Mouse (Mus musculus): ENCODE measurements around the gene Pa2g4. TPM values are rescaled to one million over a fixed set of nuclear protein-coding genes. Genes with fewer than 3 reads are reported as not detected.

Gene Pa2g4
- polyA plus RNA-seq, 1 experiment from 2014 or later = 248 TPM

GRCm38 (mm10) chr10:128538340-128538870, 27.4 kb downstream of the Pa2g4 start:
- Histone ChIP-seq H3K4me1 (replicated peaks; ENCODE audit: control insufficient read depth, insufficient read depth, low read length) (0 out of 2 replicates have a peak, but pooled peaks cover 4% of the 10 kb centered on the region), H3K4me3 (ENCODE audit: low read depth, low read length) (no peak overlapping the region), H3K9ac (ENCODE audit: low read length) (no peak overlapping the region), H3K27me3 (replicated peaks; ENCODE audit: control insufficient read depth, insufficient read depth, low read length) (no peaks in the 10 kb centered on the region), H3K9me3 (ENCODE audit: control insufficient read depth, low read length) (no peaks in the 10 kb centered on the region), H3K4me2 (ENCODE audit: low read length) (no peak overlapping the region), H3K36me3 (ENCODE audit: control insufficient read depth, insufficient read depth, low read length) (peaks cover 13% of the 10 kb centered on the region), H3K27ac (ENCODE audit: low read depth) (no peak overlapping the region)
- 90% methylated on average over 1 of the region's 1 CpGs for WGBS
- DNase-seq (ENCODE audit: low spot score) = no peak
- no peak for ATAC-seq (replicated peaks; ENCODE audit: low FRiP score, low TSS enrichment, low read depth)

GRCm38 (mm10) chr10:128536266-128536940, 29.4 kb downstream of the Pa2g4 start:
- DNase-seq (ENCODE audit: low spot score) = peak; percentile 90
- Histone ChIP-seq H3K36me3 (ENCODE audit: control insufficient read depth, insufficient read depth, low read length) (no peaks in the 10 kb centered on the region), H3K27ac (ENCODE audit: low read depth) (peak overlapping the region; percentile 43), H3K4me2 (ENCODE audit: low read length) (peak overlapping the region; percentile 44), H3K9ac (ENCODE audit: low read length) (no peak overlapping the region), H3K4me3 (ENCODE audit: low read depth, low read length) (peak overlapping the region; percentile 21), H3K27me3 (replicated peaks; ENCODE audit: control insufficient read depth, insufficient read depth, low read length) (no peaks in the 10 kb centered on the region), H3K4me1 (replicated peaks; ENCODE audit: control insufficient read depth, insufficient read depth, low read length) (0 out of 2 replicates have a peak, but pooled peaks cover 4% of the 10 kb centered on the region), H3K9me3 (ENCODE audit: control insufficient read depth, low read length) (no peaks in the 10 kb centered on the region)
- ATAC-seq (replicated peaks; ENCODE audit: low FRiP score, low TSS enrichment, low read depth) = peak; percentile 88
- 14% methylated on average over 18 of the region's 18 CpGs for WGBS

GRCm38 (mm10) chr10:128535624-128536265, 30.0 kb downstream of the Pa2g4 start:
- Histone ChIP-seq H3K4me2 (ENCODE audit: low read length) (peak overlapping the region; percentile 44), H3K9ac (ENCODE audit: low read length) (no peak overlapping the region), H3K4me1 (replicated peaks; ENCODE audit: control insufficient read depth, insufficient read depth, low read length) (0 out of 2 replicates have a peak, but pooled peaks cover 4% of the 10 kb centered on the region), H3K36me3 (ENCODE audit: control insufficient read depth, insufficient read depth, low read length) (no peaks in the 10 kb centered on the region), H3K27me3 (replicated peaks; ENCODE audit: control insufficient read depth, insufficient read depth, low read length) (no peaks in the 10 kb centered on the region), H3K9me3 (ENCODE audit: control insufficient read depth, low read length) (no peaks in the 10 kb centered on the region), H3K27ac (ENCODE audit: low read depth) (peak overlapping the region; percentile 43), H3K4me3 (ENCODE audit: low read depth, low read length) (peak overlapping the region; percentile 21)
- WGBS = 77% methylated on average over 4 of the region's 4 CpGs
- no peak for DNase-seq (ENCODE audit: low spot score)
- 0 out of 2 replicates have a peak, but pooled peaks have one; percentile 1 for ATAC-seq (replicated peaks; ENCODE audit: low FRiP score, low TSS enrichment, low read depth)

GRCm38 (mm10) chr10:128535206-128535605, 30.6 kb downstream of the Pa2g4 start:
- WGBS = 79% methylated on average over 2 of the region's 2 CpGs
- Histone ChIP-seq H3K4me2 (ENCODE audit: low read length) (no peak overlapping the region), H3K4me3 (ENCODE audit: low read depth, low read length) (no peak overlapping the region), H3K4me1 (replicated peaks; ENCODE audit: control insufficient read depth, insufficient read depth, low read length) (0 out of 2 replicates have a peak, but pooled peaks cover 4% of the 10 kb centered on the region), H3K27me3 (replicated peaks; ENCODE audit: control insufficient read depth, insufficient read depth, low read length) (no peaks in the 10 kb centered on the region), H3K9ac (ENCODE audit: low read length) (no peak overlapping the region), H3K27ac (ENCODE audit: low read depth) (no peak overlapping the region), H3K36me3 (ENCODE audit: control insufficient read depth, insufficient read depth, low read length) (no peaks in the 10 kb centered on the region), H3K9me3 (ENCODE audit: control insufficient read depth, low read length) (no peaks in the 10 kb centered on the region)
- DNase-seq (ENCODE audit: low spot score) (no peak), ATAC-seq (replicated peaks; ENCODE audit: low FRiP score, low TSS enrichment, low read depth) (no peak)

GRCm38 (mm10) chr10:128526366-128527356, 39.1 kb downstream of the Pa2g4 start:
- Histone ChIP-seq H3K27ac (ENCODE audit: low read depth) (peak overlapping the region; percentile 71), H3K9ac (ENCODE audit: low read length) (peak overlapping the region; percentile 38), H3K36me3 (ENCODE audit: control insufficient read depth, insufficient read depth, low read length) (peaks cover 7% of the 10 kb centered on the region), H3K4me3 (ENCODE audit: low read depth, low read length) (peak overlapping the region; percentile 78), H3K4me1 (replicated peaks; ENCODE audit: control insufficient read depth, insufficient read depth, low read length) (peaks cover 9% of the 10 kb centered on the region), H3K27me3 (replicated peaks; ENCODE audit: control insufficient read depth, insufficient read depth, low read length) (no peaks in the 10 kb centered on the region), H3K4me2 (ENCODE audit: low read length) (peak overlapping the region; percentile 82), H3K9me3 (ENCODE audit: control insufficient read depth, low read length) (no peaks in the 10 kb centered on the region)
- DNase-seq (ENCODE audit: low spot score) (peak; percentile 75), ATAC-seq (replicated peaks; ENCODE audit: low FRiP score, low TSS enrichment, low read depth) (0 out of 2 replicates have a peak, but pooled peaks have one; percentile 21)
- WGBS = 30% methylated on average over 28 of the region's 28 CpGs

GRCm38 (mm10) chr10:128525671-128526308, 40.0 kb downstream of the Pa2g4 start, which contains the start of gene Esyt1:
TSS of gene Esyt1 (minus strand) at chr10:128525871.
- peaks cover 14% of the 10 kb centered on the region for H3K36me3 ChIP-seq (ENCODE audit: control insufficient read depth, insufficient read depth, low read length)
- H3K4me2 ChIP-seq (ENCODE audit: low read length) = peak within 1 kb of the TSS; percentile 82
- ATAC-seq (replicated peaks; ENCODE audit: low FRiP score, low TSS enrichment, low read depth) = peak; percentile 97
- no peaks in the 10 kb centered on the region for H3K9me3 ChIP-seq (ENCODE audit: control insufficient read depth, low read length)
- H3K27ac ChIP-seq (ENCODE audit: low read depth) = peak within 1 kb of the TSS; percentile 73
- WGBS = under 1% methylated on average over 37 of the region's 37 CpGs
- H3K4me1 ChIP-seq (replicated peaks; ENCODE audit: control insufficient read depth, insufficient read depth, low read length) = peaks cover 9% of the 10 kb centered on the region
- no peak for DNase-seq (ENCODE audit: low spot score)
- H3K27me3 ChIP-seq (replicated peaks; ENCODE audit: control insufficient read depth, insufficient read depth, low read length) = no peaks in the 10 kb centered on the region
- peak within 1 kb of the TSS; percentile 78 for H3K4me3 ChIP-seq (ENCODE audit: low read depth, low read length)
- H3K9ac ChIP-seq (ENCODE audit: low read length) = peak within 1 kb of the TSS; percentile 64

- Histone ChIP-seq H3K36me3 (ENCODE audit: control insufficient read depth, insufficient read depth, low read length) (peaks cover 21% of the 10 kb centered on the region), H3K4me3 (ENCODE audit: low read depth, low read length) (peak overlapping the region; percentile 78), H3K27ac (ENCODE audit: low read depth) (peak overlapping the region; percentile 73; the same call in 1 of the 2 replicates), H3K4me1 (replicated peaks; ENCODE audit: control insufficient read depth, insufficient read depth, low read length) (peaks cover 9% of the 10 kb centered on the region), H3K4me2 (ENCODE audit: low read length) (peak overlapping the region; percentile 82), H3K9ac (ENCODE audit: low read length) (peak overlapping the region; percentile 64), H3K27me3 (replicated peaks; ENCODE audit: control insufficient read depth, insufficient read depth, low read length) (no peaks in the 10 kb centered on the region), H3K9me3 (ENCODE audit: control insufficient read depth, low read length) (no peaks in the 10 kb centered on the region)
- peak; percentile 37 for ATAC-seq (replicated peaks; ENCODE audit: low FRiP score, low TSS enrichment, low read depth)
- peak; percentile 91 for DNase-seq (ENCODE audit: low spot score)
- under 1% methylated on average over 58 of the region's 58 CpGs for WGBS
Measured at GRCm38 (mm10) chr10:128524732-128525662, 40.8 kb downstream of the Pa2g4 start.

Measured in intestine, embryonic 14.5 days (tissue).